Mouse (Mus musculus) mature B cell (primary cell): Measurements from ENCODE around the gene Tcap.
"Not testable (repeated sequence)": the region's sequence is repeated elsewhere in the genome, so short reads cannot be mapped to it uniquely, and the experiment has no call there.

Experiments
- in situ Hi-C: fragments of 300-500 bp; cut with MboI; formaldehyde crosslinking; loops from 2 replicates; pipeline ENCODE4 v1.14.3; 2019

Tcap gene

DNA sequence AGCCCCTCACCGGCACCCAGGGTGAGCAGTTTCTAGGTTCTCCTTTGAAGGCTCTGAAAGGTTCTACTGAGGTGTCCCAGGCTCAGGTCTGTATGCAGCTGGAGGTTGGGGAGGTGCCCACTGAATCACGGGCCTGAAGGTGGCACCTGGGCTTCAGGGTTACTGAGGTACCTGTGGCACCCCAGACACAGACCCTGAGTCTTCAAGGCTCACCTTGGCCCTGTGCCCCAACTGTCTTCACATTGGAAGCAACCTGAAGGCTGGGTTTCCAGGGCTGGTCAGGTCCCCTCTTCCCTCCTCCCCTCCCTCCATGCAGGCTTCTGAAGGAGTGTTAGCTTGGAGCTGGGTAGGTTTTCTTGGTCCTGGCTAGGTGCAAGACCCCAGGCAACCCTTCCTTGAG is 2.0 kb upstream of the Tcap start:
- in situ Hi-C loops = no loop called here

DNA sequence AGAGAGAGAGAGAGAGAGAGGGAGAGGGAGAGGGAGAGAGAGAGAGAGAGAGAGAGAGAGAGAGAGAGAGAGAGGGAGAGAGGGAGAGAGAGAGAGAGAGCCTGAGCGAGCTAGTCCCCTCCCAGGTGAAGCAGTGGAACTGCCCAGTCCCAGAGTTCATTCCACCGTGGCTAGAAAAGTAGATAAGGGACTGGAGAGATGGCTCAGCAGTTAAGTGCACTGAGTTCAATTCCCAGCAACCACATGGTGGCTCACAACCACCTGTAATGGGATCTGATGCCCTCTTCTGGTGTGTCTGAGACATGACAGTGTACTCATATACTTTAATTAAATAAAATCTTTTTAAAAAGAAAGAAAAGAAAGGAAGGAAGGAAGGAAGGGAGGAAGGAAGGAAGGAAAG is 1.2 kb upstream of the Tcap start:
- in situ Hi-C loops = not testable (repeated sequence)

DNA sequence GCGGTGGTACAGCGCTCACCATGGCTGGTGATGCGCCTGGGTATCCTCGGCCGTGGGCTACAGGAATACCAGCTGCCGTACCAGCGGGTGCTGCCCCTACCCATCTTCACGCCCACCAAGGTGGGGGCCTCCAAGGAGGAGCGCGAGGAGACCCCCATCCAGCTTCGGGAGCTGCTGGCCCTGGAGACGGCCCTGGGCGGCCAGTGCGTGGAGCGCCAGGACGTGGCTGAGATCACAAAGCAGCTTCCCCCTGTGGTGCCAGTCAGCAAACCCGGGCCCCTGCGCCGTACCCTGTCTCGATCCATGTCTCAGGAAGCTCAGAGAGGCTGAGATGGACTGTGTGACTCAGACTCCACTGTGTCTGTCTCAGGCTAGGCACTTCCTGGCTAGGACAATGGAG is 605 bp downstream of the Tcap start:
- in situ Hi-C loops = no loop called here

DNA sequence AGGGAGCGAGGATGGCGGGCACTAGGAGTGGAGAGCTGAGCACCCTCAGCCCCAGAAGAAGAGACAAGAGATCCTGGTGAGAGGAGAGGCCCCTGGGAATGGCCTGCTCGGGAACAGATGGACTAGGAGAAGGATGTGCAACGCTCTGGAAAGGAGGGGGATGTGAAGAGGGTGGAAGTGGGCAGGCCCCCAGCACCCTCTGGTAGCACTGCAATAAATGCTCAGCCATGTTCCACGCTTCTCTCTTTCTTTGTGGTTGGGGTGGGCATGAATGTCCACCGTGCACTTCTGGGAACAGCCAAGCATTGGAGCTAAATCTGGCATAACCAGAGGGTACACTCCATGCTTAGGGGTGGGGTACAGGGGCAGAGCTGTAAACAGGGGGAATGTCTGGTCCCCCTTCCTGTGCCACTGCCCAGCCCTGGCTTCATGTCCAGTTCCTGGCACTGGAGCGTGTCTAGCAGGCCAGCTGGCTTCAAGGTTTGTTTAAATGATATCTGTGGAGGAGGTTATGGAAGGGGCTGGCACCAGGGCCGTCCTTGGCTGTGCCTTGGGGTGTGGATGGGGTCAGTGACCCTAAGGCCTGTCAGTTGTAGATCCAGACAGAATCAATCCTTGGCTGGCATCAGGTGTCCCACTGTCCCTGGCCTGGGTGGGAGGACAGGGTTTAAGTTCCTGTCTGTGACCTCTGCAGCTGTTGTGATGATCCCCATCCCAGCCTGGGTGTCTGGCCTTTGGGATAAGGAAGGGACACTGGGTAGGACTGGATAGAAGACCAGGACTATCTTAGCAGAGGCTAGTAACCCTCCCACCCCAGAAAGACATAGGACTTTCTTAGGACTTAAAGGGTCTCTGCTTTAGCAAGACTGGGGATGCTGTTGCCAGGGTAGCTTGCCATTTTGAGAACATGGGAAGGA is 1.4 kb downstream of the Tcap start:
- in situ Hi-C loops = no loop called here

DNA sequence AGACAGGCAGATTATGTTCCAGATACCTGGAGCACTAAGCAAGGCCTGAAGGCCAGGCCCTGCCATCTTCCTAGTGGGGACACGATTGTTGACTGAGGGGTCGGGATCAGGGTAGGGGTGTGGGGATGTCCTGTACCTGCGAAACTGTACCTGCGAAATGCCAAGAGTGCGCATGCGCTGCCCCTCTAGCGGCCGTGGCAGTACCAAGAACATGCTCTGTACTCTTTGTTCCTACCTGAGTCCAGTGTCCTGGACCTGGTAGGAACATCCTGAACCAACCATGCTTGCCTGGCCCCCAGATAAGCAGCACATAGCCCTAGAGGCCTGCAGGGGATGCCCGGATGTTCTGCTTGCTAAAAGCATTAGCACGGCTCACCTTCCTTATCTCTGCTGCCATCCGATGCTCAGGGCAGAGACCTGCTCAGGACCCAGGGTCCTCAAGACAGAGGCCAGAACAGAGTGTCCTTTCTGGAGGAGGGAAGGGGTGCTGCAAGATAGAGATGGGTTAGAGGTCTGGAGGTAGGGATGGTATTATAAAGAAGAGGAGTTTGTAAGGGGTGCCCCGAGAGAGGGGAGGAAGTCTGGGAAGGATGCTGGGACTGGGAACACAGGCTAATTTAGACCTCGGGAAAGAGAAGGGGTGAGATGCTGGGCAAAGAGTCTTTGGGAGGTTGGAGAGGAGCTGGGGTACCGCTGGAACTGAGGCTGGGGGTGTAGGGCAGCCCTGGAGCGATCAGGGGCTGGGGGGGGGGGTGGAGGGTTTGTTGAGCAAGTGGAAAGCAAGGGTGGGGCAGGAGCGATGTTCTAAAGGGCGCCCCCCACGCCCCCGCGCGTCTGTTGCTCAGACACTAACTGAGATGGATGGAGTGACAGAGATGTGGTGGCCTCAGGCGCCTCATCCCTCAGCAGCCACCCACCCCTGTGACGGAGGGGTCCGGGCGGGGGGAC is 2.3 kb downstream of the Tcap start, which contains the start of gene Pnmt:
Gene Pnmt (plus strand): TSS at position 813 of the 948 bp plus-strand sequence.
- in situ Hi-C loops = no loop called here

DNA sequence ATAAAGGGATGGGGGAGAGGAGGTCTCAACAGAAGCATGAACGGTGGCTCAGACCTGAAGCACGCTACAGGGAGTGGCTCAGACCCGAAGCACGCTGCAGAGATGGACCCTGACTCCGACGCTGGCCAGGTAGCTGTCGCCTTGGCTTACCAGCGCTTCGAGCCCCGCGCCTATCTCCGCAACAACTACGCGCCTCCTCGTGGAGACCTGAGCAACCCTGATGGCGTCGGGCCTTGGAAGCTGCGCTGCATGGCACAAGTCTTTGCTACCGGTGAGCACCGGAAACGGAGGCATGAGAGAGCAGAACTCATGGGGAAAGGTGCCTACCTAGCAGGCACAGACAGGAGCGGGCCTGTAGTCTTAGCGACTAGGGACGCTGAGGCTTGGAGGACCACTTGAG is 3.0 kb downstream of the Tcap start:
- in situ Hi-C loops = no loop called here

DNA sequence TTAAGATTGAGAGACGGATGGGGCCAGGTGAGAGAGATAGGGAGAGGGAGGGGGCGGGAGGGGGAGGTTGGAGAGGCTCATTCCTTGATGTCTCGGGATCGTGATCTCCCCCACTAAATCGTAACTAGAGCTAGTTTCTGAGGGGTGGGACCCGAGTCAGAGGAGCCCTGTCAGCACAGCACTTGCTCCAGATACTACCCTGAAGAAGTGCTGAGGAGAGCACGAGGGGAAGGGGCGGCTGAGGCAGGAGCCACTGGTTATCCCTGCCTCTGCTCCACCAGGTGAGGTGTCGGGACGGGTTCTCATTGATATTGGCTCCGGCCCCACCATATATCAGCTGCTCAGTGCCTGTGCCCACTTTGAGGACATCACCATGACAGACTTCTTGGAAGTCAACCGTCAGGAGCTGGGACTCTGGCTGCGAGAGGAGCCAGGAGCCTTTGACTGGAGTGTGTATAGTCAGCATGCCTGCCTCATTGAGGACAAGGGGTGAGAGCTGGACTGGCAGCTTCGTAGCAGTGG is 3.5 kb downstream of the Tcap start:
- in situ Hi-C loops = no loop called here

DNA sequence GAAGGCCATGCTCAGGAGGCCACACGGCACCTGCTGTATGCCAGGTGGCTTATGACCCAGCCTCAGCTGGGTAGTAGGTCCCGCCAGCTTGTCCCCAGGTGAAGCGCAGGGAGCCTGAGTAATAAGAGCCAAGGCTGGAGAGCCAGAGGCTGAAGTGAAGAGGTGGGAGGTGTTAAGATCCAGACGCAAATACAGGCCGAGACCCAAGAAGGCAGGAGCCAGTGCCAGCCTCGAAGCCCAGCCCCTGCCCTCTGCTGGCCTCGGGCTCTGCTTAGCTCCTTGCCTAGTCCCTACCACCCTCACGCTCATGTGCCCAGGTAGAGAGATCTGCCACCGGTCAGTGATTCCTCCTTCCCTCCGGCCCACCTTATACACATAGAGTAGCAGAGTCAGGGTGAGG is 4.7 kb downstream of the Tcap start:
- in situ Hi-C loops = no loop called here

DNA sequence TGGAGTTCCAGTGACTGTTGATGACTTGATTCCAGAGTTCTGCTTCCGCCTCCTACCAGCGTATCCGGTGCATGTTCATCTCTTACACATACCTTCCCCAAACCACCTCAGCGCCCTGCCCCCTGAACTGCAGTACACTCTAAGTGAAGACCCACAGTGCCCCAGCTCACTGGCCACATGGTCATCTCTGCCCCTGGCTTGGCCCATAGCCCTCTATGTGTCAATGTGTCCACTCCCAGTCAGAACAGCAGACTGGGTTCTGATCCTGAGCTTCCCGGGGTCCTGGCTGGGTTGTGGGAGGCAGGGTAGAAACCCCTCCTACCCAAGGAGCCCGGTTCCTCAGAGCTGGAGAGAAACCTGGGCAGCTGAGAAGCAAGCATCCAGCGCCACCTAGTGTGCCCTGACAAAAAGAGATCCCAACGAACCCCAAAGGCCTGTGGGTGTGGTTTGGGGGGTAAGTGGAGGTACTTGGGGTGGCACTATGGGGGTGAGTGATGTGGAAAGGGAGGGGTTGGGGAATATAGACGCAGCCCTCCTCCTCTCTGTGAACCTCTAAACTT is 5.7 kb downstream of the Tcap start:
- in situ Hi-C loops = no loop called here

DNA sequence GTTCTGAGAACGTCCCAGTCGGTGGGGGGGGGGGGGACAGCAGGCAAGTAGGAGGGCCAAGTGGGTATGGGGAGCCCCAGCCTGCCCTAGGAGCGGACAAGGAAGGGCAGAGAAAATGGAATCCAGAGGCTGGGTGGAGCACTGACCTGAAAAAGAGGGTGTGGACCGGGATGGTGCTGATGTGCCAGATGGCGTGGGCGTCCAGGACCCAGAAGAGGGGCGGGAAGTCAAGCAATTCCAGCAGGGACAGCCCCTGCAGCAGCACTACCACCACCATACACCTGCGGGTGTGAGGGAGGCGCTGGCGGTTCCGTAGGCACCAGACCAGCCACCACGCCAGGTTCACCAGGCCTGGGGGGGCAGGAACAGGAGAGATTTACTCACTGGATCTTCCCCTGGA is 6.5 kb downstream of the Tcap start:
- in situ Hi-C loops = no loop called here

DNA sequence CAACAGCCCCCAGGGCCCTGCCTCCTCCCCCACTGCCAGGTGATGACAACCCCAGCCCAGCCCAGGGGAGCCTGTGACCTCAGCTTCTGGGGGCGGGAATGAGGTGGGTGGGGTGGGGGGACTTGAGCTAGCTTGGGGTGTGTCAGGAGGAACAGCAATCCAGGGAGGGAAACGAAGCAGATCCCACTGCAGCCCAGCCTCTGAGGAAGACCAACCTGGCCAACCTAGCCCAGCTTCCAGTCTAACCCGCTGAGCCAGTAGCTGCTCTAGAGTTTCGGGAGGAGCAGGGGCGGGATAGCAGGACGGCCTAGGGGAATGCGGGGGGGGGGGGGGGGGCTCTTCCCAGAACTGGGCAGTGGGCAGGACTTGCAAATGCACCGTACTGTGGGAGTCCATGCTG is 8.4 kb downstream of the Tcap start:
- in situ Hi-C loops = no loop called here

DNA sequence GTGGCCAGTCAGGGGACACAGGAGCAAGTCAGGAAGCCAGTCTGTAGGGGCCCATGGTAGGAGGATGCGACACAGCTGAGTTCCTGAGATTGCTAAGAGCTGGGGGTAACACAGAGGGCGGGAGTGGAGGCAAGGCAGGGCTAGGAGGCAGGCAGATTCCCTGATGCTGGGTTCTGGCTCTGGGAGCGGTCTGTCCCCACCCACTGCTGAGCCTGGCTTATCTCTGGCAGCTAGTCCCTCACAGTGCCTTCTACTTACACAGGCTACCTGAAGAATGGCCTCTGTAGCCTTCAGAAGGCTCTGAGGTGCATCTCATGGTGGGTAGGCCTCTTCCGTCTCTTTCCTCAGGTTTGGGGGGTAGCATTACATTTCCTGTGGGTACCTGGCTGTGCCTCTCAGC is 9.0 kb downstream of the Tcap start:
- in situ Hi-C loops = no loop called here

DNA sequence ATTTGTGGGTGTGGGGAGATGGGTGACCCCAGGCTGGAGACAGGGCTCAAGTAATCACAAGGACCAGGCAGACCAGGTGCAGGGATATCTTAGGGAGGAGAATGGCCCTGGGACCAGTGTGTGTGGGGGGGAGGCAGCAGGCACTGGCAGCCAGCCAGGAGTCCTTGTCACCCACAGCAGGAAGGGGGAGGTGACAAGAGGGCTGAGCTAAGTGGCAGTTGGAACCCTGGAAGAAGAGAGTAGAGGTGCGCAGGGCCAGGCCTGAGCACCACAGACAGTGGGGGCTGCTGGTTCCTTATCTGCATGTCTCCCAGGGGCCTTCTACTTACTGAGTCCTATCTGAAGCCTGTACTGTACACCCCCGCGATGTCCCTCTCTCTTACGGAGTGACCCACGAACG is 9.7 kb downstream of the Tcap start:
- in situ Hi-C loops = no loop called here

DNA sequence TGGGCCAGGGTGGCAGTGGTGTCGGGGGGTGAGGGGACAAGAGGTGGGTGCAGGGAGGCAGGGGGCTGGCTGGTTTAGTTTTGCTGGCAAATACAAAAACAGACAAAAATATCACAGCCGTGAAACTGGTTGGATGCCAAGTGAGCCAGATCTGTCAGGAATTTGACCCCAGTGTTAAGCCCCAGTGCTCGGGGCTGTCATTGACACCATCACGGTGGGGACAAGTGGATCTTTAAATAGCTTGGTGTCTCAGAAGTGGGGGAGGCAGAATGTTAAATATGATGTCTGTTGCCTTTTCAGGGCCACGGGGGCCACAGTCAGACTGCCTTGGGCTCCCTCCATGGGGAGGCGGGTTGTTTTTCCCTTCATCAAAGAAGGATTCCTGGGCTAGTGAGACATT is 10.7 kb downstream of the Tcap start:
- in situ Hi-C loops = no loop called here

DNA sequence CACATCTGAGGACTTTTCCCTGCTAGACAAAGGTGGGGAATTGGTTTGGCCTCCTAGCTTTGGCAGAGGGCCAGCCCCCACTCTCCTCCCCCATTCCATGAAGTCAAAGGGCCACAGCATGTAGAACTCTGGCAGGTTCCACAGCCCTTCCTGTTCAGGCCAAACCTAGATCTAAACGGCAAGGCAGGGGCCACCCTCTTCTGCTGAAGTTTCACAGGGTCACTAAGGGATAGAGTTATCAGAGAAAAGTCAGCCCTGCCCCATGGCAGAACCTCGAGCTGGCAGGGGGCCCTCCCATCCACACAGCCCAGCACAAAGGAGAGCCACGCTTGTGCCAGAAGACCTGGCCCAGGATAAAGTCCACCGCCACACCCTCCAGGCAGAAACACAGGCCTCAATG is 11.4 kb downstream of the Tcap start:
- in situ Hi-C loops = no loop called here

DNA sequence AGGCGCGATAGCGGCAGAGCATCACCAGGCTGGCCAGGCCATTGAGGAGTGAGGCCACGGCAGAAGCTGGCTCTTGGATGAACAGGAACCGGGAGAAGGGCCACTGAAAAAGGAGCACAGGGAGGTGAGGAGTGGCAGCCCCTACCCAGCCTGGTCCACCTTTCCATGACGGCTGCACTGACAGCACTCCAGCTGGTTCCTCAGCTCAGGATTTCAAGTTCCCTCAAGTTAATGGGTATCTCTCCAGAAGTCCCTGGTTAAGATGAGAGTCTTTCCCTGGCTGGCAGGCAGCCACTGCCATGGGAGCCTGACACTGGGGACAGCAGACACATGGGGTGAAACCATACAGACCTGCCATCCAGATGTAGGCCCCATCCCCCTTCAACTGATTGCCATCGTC is 14.3 kb downstream of the Tcap start:
- in situ Hi-C loops = no loop called here

DNA sequence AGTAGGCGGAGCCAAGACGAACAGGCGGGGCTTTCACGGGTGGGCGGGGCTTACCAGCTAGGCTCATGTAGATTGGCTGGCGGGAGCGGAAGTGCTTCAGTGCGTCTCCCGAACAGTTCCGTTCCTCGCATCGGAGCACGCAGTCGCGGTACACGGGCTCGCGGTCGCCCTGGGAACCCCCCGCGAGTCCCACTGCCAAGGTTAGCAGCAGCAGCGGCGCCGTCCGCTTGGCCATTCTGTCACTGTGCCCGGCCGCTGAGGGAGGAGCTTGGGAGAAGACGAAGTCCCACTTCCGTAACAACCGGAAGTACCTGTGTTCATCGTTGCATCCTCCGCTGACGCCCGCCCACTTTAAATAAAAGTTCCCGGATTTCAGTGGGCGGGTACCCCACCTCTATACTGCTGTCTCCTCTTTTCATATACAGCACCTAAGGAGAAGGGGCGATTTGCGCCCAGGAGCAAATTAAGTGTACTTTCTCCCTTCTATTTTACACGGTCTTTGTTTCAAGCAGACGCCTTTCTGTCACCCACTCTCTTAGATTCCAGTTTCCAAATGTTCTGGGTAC is 16.6 kb downstream of the Tcap start, which contains the start of gene Pgap3:
Gene Pgap3 (minus strand): TSS at position 330 of the 566 bp plus-strand sequence.
- in situ Hi-C loops = no loop called here

DNA sequence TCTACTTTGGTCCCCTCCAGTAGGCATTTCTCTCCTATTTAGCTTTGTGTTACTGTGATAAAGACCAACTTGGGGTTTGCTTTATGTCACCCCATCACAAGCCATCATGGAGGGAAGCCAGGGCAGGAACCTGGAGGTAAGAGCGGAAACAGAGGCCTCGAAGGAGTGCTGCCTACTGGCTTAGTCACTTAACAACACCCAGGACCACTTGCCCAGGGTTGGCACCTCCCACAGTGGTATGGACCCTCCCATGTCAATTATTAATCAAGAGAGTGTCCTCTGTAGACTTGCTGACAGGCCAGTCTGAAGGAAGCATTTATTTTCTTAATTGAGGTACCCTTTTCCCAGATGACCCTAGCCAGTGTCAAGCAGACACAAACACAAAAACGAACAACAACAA is 17.2 kb downstream of the Tcap start:
- in situ Hi-C loops = no loop called here

DNA sequence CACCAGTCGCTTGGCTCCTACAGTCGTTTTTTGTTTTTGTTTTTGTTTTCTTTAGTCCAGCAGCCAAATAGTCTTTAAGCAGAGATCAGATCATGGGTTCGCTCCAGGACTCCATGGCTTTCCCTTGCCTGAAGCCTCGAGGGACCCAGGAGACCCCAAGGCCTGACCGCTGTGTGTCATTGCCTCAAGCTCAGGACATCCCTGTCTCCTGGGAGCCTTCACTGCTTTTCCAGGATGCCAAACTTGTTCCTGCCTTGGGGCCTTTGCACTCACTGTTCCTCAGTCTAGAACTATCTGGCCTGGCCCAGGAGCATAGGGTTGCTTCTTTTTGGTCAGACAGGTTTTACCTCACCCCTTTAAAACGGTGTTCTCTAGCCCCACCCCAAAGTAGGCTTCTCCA is 23.0 kb downstream of the Tcap start:
- in situ Hi-C loops = no loop called here

DNA sequence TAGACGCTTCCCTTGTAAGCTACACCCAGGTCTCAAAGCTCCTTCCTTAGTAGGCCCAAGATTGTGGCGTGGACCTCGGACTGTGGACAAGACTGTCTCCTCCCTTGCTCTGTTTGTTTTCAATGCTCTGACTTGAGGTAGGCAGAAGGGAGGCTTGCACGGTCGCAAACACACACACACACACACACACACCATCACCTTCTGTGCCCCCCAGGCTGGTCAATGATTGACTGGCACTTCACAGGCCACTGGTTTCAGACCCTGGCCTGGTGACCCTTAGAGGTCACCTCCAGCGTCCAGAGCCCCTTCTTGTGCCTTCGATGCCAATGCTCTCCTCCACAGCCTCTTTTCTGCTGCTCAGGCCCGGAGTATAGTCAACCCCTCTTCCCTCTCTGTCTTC is 25.3 kb downstream of the Tcap start:
- in situ Hi-C loops = no loop called here

DNA sequence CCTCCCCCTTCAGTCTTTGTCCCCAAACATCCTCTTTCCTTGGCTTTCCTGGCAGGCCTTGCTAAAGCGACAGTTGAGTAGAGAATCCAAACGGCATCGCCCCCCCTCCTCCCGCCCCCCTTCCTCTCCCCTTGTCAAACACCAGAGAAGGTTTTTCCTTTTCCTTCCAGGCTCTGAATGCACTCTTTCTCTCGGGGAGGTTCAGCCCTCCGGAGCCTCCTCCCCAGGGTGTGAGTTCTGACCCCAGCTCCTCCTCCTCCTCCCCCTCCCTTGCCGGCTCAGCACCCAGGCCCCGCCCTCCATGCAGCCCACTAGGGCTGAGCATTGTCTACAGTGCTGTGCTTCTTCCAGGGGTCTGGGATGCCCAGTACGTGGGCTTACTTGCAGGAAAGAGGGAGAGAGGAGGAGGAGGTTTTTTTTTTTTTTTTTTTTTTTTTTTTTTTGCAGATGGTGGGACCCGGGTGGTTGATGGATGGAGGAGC is 25.8 kb downstream of the Tcap start:
- in situ Hi-C loops = no loop called here
